Mouse (Mus musculus) gastrocnemius, adult 8-10 months (tissue): Measurements from ENCODE around the gene Fam81a. TPM values are rescaled to one million over a fixed set of nuclear protein-coding genes. Genes with fewer than 3 reads are reported as not detected.

Experiments
- DNase-seq, 2 experiments: peaks; one replicate each; pipeline ENCODE4 v3.0.0; 2022; ENCODE audit warnings: low spot score in 2 of 2
- total RNA-seq, 4 experiments: library from RNA; stranded (reverse); gene quantifications; 2 replicates each; pipeline ENCODE4 v1.2.4; 2022

The Fam81a gene
- total RNA-seq, 4 experiments from 2014 or later = 0.68 to 0.97 (median 0.85) TPM

DNA sequence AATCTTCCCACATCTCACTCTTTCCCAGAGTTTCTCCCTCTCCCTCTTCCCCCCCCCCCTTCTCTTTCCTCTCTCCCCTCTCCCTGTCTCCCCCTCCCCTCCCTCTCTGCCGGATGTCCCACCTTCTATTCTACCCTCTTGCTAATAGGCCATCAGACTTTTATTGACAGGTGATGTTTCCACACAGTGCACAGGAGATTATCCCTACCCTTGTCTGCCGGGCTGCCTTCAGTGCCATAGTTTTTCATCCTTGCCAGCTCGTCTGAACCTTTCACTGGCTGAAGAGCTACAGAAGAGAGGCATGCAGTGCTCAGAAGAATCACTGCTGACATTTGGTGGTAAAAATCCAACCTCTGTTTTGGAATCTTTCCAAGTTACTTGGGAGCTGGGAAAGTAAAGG is 88.9 kb downstream of the Fam81a start:
- no peak for DNase-seq

DNA sequence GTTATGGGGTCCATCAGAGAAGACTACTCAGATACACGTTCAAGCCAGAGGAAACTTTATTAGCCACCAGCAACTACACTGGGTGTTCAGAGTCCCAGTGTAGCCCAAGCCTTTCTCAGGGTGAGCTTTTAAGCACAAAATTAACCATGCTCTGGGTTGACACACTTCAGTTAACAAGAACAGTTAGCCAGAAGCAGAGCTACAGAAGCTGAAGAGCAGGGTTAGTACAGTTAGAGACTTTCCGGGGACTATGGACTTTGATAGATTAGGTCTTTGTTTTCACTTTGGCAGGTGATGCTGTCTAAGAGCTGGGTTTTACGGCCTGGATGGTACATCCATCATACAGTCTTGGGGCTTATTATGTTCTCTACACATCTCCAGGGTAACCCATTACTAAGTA is 89.6 kb downstream of the Fam81a start:
- no peak for DNase-seq

DNA sequence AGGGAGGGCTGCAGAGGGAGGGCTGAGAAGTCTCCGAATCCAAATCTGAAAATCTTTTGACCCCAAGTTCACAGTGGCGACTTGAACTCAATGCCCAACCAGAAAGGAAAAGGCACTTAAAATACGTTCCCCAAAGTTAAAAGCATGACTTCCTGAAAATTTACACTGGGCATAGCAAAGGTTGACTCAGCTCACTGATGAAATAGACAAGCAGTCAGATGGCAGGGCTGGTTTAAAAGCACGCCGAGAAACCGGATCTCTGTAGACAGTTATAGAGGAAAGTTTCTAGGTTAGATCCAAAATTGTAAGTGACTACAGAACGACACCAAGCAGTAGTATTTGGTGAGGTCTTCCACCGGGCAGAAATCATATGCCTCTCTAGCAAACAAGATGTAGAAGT is 92.5 kb downstream of the Fam81a start:
- DNase-seq = no peak

DNA sequence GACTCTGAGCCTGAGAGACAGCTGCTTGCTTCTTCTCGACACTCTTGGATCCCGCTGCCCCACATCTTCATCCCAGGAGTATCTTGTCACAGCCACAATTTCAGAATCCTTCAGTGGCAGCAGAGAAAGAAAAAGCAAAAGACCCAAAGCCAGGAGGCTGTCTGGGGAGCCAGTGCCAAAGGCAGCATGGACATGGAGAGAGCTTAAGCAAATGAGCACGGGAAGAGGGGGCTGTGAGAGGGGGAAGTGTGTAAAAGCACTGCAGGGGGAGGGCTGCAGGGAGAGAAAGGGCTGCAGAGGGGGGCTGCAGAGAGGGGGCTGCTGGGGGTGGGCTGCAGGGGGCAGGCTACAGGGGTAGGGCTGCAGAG is 93.0 kb downstream of the Fam81a start:
- no peak for DNase-seq

DNA sequence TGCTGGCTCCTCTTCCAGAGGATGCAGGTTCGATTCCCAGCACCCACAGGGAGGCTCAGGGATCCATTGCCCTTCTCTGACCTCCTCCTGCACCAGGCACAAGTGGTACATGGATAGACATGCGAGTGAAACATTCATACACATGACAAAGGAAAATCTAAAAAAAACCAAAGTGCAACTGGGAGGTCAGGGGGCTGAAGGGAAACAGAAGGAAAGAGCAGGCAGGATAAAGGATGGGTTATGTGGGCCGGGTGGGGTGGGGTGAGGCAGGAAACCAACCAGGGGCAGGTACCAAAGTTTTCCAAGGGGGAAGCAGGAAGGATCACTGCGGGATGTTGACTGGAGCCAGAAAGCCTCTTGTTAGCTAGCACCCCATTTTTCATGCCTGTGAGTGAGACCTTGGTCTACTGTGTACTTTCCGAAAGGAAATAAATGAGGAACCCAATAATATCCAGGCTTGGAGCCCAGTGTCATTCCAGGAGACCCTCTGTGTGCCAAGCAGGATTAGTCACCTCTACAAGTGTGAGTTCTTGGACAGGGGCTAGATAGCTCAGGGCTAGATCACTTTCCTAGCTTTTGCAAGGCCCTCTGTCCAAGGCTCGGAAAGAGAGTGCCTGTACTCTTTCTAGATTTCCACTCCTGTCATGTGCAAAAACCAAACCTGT is 93.5 kb downstream of the Fam81a start:
- peak; percentile 51 to 60 for DNase-seq

DNA sequence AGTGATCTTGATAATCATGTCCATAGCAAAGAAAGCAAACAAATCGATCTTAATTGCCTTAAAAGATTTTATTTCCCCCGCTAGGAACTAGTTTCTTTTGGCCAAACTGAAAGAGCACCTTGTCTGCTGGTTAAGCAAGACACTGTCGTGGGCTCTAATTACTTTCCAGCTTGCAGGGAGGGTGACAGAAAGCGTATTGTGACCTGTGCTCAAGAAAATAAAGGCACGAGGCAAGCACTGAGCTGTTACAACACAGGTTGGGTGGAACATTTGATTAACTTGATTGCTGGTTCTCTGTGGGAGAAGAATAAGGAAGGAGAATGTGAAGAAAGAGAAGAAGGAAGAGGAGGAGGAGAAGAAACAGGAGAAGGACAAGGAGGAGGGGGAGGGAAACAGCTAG is 94.1 kb downstream of the Fam81a start:
- DNase-seq = no peak

DNA sequence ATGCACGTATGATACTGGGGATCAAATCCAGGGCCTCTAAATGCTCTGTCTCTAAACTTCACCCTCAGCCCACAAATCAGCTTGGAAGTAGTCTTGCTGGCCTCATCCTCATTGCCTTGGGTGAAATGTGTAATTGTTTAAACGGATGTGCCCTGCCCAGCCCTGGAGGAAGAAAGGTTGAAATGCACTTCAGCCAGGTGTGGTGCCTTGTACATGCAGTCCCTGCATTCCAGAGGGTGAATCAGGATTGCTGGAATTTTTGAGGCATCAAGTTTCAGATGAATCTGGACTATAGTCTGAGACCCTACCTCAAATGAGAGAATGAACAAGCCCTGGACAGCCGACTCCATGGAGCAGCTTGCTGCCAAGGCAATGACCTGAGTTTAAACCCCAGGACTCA is 94.5 kb downstream of the Fam81a start:
- no peak for DNase-seq

DNA sequence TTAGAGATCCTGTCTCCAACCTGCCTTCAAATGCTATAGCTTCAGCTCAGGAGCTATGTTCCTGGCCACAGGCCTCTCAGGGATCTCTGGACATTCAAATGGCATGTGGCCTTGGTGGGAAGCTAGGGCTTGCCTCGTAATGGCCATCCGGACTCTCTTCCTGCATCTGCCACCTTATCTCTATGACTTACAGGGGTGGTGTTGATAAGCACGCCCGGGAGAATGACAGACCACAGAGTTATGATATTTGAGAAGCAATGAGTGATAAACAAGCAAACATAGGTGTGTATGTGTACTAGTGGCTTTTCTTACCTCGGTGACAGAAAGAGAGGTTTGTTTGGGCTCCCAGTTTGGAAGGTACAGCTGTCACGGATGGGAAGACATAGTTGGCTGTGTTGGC is 96.1 kb downstream of the Fam81a start:
- DNase-seq = no peak

DNA sequence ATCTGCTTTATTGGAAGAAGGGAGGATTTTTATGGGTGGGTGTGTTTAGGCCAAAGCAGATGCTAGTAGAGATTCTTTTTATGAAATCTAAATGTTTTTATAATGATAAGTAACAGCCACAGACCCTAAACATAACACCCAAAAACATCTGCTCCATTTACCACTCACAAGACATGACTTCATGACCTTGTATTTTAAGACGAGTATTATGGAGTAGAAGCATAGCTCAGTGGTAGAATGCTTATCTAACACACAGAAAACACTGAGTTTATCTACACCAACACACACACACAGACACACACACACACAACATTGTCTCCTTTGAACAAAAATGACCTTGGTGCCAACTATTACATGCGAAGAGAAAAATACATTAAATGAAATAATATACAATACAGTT is 97.5 kb downstream of the Fam81a start:
- DNase-seq = no peak

DNA sequence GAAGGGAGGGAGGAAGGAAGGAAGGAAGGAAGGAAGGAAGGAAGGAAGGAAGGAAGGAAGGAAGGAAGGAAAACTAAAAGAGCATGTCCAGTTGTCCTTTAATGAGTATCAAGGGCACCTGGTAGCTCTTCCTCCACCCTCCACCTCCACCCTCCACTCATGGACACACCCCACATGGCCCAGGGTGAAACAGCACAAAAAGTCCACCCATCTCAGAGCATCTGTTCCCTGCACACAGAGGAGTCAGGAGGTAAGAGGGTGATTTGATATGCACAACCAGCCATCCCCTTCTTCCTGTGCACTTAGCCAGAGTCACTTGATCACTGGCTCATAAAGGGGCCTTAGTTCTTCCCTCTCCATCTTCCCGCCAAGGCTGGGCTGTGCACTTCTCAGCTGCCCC is 99.4 kb downstream of the Fam81a start:
- DNase-seq = no peak

DNA sequence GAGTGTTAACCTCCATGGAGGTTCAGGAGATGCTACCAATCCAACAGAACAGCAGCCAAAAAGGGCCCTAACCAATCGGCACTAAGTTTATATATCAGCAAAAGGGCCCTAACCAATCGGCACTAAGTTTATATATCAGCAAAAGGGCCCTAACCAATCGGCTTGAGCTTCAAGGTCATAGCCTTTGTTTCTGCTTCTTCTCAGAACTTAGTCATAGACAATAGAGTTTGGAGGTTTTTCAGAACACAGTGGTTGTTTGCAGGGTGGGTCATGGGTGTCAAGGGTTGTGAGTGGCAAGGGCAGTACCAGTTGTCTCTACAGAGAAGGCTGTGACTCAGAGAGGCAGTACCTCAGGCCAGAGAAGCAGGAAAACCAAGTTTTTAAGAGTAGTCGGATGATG is 100.2 kb downstream of the Fam81a start:
- no peak for DNase-seq

DNA sequence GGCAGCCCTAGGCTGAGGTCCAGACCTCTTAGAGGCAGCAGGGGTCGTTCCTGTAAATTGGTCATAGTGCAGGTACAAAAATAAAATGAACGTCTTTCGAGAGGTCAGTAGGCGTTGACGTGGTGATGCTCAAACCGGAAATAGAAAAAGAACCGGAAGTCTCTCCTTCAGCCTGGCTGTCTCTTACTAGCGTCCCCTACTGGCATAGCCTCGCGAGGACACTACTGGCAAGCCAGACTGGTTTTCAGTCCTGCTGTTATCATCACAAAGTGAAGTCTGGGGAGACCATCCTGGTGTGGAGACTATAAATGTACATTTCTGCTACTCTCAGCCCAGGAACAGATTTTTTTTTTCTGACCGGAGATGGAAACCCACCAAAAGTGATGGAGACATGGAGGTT is 101.8 kb downstream of the Fam81a start:
- no peak for DNase-seq

DNA sequence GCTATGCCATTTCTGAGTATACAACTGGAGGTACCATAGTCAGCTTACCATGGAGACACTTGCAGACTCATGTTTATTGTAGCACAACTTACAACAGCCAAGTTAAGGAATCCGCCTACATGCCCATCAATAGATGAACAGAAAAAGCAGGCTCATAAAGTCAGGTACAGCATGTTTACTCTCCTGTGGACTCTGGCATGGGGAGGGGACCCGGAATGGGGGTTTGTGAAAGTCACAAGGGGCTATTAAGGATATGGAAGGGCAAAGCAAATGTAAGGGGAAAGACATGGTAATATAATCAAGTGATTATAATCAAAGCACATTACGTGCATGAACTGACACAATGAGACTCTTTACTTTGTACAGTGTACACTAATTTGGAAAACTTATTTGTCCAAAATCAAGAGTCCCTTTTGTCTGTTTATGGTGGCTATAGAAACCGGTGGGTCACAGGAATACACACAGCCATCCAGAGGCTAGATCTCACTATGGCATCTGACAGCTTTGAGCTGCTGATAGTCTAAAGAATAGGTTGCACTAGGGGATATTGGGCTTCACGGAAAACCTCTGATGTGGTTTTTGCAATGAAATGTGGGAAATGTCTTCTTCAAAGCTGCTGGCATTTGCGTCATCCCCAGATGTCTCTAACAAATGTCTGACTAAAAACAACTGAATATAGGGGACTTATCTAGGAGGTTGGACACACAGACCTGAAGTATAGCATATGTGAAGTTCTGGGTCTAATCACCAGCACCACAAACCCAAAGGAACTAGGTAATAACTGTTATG is 102.6 kb downstream of the Fam81a start:
- DNase-seq = no peak

Other genes starting within 250 kb of the Fam81a start
- 10 to 100 TPM; 77.2 to 83.2 (median 79.7) TPM for gene Bnip2, start 153.1 kb downstream of the Fam81a start, total RNA-seq
- gene Gtf2a2, start 130.0 kb downstream of the Fam81a start, total RNA-seq = 10 to 100 TPM; 51.5 to 60.3 (median 56.9) TPM
- not detected for gene Gcnt3, start 104.5 kb downstream of the Fam81a start, total RNA-seq
- 1 to 10 TPM; 4.7 to 8.3 (median 5.3) TPM for gene Myo1e, start 64.8 kb upstream of the Fam81a start, total RNA-seq